Mouse (Mus musculus): ENCODE data around the gene 6030408B16Rik.

GRCm38 (mm10) chr15:101293025-101293621 lies at the start of gene 6030408B16Rik:
- TF ChIP-seq CTCF (IDR thresholded peaks at IDR 0.05; ENCODE audit: low read depth, low read length) (no peak), TAL1 (conservative IDR thresholded peaks at IDR 0.05; ENCODE audit: low read depth, low read length) (no peak), GATA2 (IDR thresholded peaks at IDR 0.05; ENCODE audit: borderline replicate concordance, low read depth, low read length) (no peak), POLR2AphosphoS5 (IDR thresholded peaks at IDR 0.05; ENCODE audit: insufficient replicate concordance, low read depth, low read length) (no peak), GATA1 (IDR thresholded peaks at IDR 0.05; ENCODE audit: borderline replicate concordance, low read length) (no peak)
